Mouse (Mus musculus) lung, postnatal 0 days (tissue): ENCODE data around the gene Perp. TPM values are rescaled to one million over a fixed set of nuclear protein-coding genes. Genes with fewer than 3 reads are reported as not detected.

ENCODE experiments used
- ATAC-seq: fragments of 200-750 bp; cut with Nextera tagmentation; 2 replicates; pipeline ENCODE4 v1.8.0; 2017; ENCODE audit warnings: moderate library complexity
- DNase-seq: peaks from one replicate; pipeline ENCODE4 v3.0.0-alpha.2; 2016; ENCODE audit warnings: low spot score
- H3K27ac ChIP-seq: fragments of 300-500 bp; sonication (generic); 2 replicates; pipeline ENCODE4 v1.5.1; 2014; ENCODE audit warnings: antibody characterized with exemption, mild to moderate bottlenecking, low read length, mixed read lengths
- H3K27me3 ChIP-seq: fragments of 300-500 bp; sonication (generic); replicated peaks from 2 replicates; pipeline ENCODE4 v1.6.1; 2014; ENCODE audit warnings: low read length, mixed read lengths; ENCODE audit not compliant: insufficient read depth
- H3K36me3 ChIP-seq: fragments of 300-500 bp; sonication (generic); 2 replicates; pipeline ENCODE4 v1.6.1; 2014; ENCODE audit warnings: low read length, mixed read lengths; ENCODE audit not compliant: insufficient read depth
- H3K4me1 ChIP-seq: fragments of 300-500 bp; sonication (generic); 2 replicates; pipeline ENCODE4 v1.6.1; 2014; ENCODE audit warnings: antibody characterized with exemption, low read depth, low read length, mixed read lengths; ENCODE audit not compliant: insufficient read depth
- H3K4me2 ChIP-seq: fragments of 300-500 bp; sonication (generic); replicated peaks from 2 replicates; pipeline ENCODE4 v1.6.1; 2014; ENCODE audit warnings: low read depth, mild to moderate bottlenecking, low read length, moderate library complexity, mixed read lengths
- H3K4me3 ChIP-seq: fragments of 300-500 bp; sonication (generic); 2 replicates; pipeline ENCODE4 v1.5.1; 2014; ENCODE audit warnings: low read depth, low read length
- H3K9ac ChIP-seq: fragments of 300-500 bp; sonication (generic); replicated peaks from 2 replicates; pipeline ENCODE4 v1.6.1; 2014; ENCODE audit warnings: low read depth, mild to moderate bottlenecking
- H3K9me3 ChIP-seq: fragments of 300-500 bp; sonication (generic); 2 replicates; pipeline ENCODE4 v1.6.1; 2016; ENCODE audit warnings: low read length, mixed read lengths
- CTCF ChIP-seq: IDR thresholded peaks from 2 replicates; pipeline ENCODE4 v1.5.1; 2016; ENCODE audit warnings: antibody characterized with exemption, mild to moderate bottlenecking
- EP300 ChIP-seq: IDR thresholded peaks from 2 replicates; pipeline ENCODE4 v1.6.1; 2016; ENCODE audit warnings: antibody characterized with exemption, mild to moderate bottlenecking, control low read depth
- WGBS: fragments of 180-500 bp; shearing (Covaris S2); extraction: QIAGEN DNeasy Blood & Tissue Kit; methylation state at CpG from one replicate; pipeline ENCODE4 v1.1.7; 2014; 5-methylcytosine and 5-hydroxymethylcytosine counted together
- polyA plus RNA-seq: library from polyadenylated mRNA; unstranded; fragments of >200 nt; fragmentation: Nextera tagmentation; extraction: Ambion mirVana; gene quantifications from 2 replicates; pipeline ENCODE4 v1.2.1, GENCODE M21; 2015

Perp gene
- polyA plus RNA-seq, 1 experiment from 2014 or later = 65.5 TPM

DNA sequence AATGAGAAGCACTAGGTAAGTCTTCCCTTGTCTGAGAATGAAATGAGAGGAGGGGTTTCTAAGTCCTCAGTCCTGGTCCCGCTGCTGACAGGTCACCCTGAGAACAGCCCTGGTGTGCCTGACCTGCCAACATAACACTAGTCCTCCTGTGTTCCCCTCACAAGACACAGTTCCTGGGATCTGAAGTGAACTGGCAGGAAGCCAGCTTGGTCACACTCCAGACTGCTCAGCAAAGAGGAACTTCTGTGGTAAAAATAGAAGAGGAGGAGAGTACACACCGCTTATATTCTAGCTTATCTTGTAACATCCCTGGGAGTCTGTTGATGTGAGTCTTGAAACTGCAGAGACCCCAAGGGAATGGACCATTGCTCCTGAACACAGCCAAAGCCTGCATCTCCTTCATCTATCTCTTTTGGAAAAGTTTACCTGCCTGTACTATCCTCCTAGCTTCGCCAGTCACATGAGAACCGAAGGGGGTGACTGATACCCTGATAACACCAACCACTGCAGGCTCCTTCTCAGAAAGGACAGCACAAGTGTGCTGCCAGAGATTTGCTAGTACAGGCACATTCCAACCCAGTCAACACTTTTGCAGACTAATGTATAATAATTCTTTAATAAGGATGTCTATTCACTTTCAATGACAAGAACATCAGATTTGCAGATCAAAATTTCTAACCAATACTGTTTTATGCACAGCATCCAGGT is 42.3 kb downstream of the Perp start:
- H3K4me3 ChIP-seq = no peak overlapping the region
- H3K36me3 ChIP-seq = no peaks in the 10 kb centered on the region
- DNase-seq = peak; percentile 75
- peak; percentile 78 for ATAC-seq
- WGBS = 41% methylated on average over 4 of the region's 4 CpGs
- peaks cover 9% of the 10 kb centered on the region; the same call in 1 of the 2 replicates for H3K4me1 ChIP-seq
- H3K27me3 ChIP-seq = no peaks in the 10 kb centered on the region
- H3K4me2 ChIP-seq = no peak overlapping the region
- H3K9me3 ChIP-seq = no peaks in the 10 kb centered on the region
- no peak for TF ChIP-seq CTCF
- no peak for TF ChIP-seq EP300
- no peak overlapping the region for H3K27ac ChIP-seq
- no peak overlapping the region for H3K9ac ChIP-seq

GRCm38 (mm10) chr10:18888751-18889150 is 43.9 kb downstream of the Perp start:
- Histone ChIP-seq H3K4me2 (no peak overlapping the region), H3K9ac (no peak overlapping the region), H3K4me3 (no peak overlapping the region), H3K36me3 (no peaks in the 10 kb centered on the region), H3K27ac (no peak overlapping the region), H3K27me3 (no peaks in the 10 kb centered on the region), H3K4me1 (peaks cover 9% of the 10 kb centered on the region; the same call in 1 of the 2 replicates), H3K9me3 (no peaks in the 10 kb centered on the region)
- WGBS = 100% methylated on average over 1 of the region's 1 CpGs
- no peak for TF ChIP-seq CTCF
- no peak for TF ChIP-seq EP300
- DNase-seq = no peak
- ATAC-seq = no peak

- Histone ChIP-seq H3K27ac (no peak overlapping the region), H3K4me2 (no peak overlapping the region), H3K9ac (no peak overlapping the region), H3K36me3 (no peaks in the 10 kb centered on the region), H3K27me3 (no peaks in the 10 kb centered on the region), H3K4me3 (no peak overlapping the region), H3K4me1 (peaks cover 9% of the 10 kb centered on the region; the same call in 1 of the 2 replicates), H3K9me3 (no peaks in the 10 kb centered on the region)
- ATAC-seq (no peak), DNase-seq (no peak)
- TF ChIP-seq EP300 = no peak
- no peak for TF ChIP-seq CTCF
- WGBS = 79% methylated on average over 1 of the region's 1 CpGs
These were observed 44.4 kb downstream of the Perp start for GRCm38 (mm10) chr10:18889255-18889654.

GRCm38 (mm10) chr10:18891110-18891509 is 46.3 kb downstream of the Perp start:
- H3K4me3 ChIP-seq = no peak overlapping the region
- H3K9ac ChIP-seq = no peak overlapping the region
- H3K36me3 ChIP-seq = no peaks in the 10 kb centered on the region
- no peaks in the 10 kb centered on the region for H3K27me3 ChIP-seq
- TF ChIP-seq EP300 = no peak
- TF ChIP-seq CTCF = no peak
- H3K4me1 ChIP-seq = peaks cover 9% of the 10 kb centered on the region; the same call in 1 of the 2 replicates
- H3K4me2 ChIP-seq = no peak overlapping the region
- no peaks in the 10 kb centered on the region for H3K9me3 ChIP-seq
- DNase-seq (no peak), ATAC-seq (no peak)
- no peak overlapping the region for H3K27ac ChIP-seq

DNA sequence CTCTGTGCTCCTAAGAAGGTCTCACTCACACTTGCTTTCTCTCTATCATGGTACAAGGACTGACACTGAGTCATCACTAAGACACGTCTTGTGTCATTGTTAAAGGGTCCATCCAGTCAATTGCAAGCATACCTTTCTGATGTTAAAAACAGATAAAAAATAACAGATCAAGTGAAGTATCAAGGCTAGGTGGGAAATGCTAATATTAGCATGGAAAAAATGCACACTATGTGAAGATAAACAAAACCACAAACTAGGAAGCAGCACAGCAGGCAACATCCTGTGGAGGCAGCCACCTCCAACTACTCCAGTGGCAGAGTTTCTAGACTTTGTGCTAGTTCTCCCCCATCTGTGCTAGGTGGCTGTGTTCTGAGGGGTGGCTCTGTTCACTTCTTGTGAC is 47.3 kb downstream of the Perp start:
- Histone ChIP-seq H3K4me1 (peaks cover 4% of the 10 kb centered on the region; the same call in 1 of the 2 replicates), H3K9ac (no peak overlapping the region), H3K9me3 (no peaks in the 10 kb centered on the region), H3K4me2 (no peak overlapping the region), H3K4me3 (no peak overlapping the region), H3K36me3 (no peaks in the 10 kb centered on the region), H3K27ac (no peak overlapping the region), H3K27me3 (no peaks in the 10 kb centered on the region)
- WGBS = 48% methylated on average over 1 of the region's 1 CpGs
- DNase-seq (no peak), ATAC-seq (no peak)
- TF ChIP-seq CTCF (no peak), EP300 (no peak)

- H3K36me3 ChIP-seq = no peaks in the 10 kb centered on the region
- H3K4me3 ChIP-seq = no peak overlapping the region
- no peaks in the 10 kb centered on the region for H3K4me1 ChIP-seq
- H3K4me2 ChIP-seq = no peak overlapping the region
- DNase-seq (no peak), ATAC-seq (no peak)
- no peaks in the 10 kb centered on the region for H3K27me3 ChIP-seq
- TF ChIP-seq CTCF (peak; percentile 46), EP300 (no peak)
- H3K27ac ChIP-seq = no peak overlapping the region
- no peak overlapping the region for H3K9ac ChIP-seq
- 47% methylated on average over 5 of the region's 6 CpGs for WGBS
- no peaks in the 10 kb centered on the region for H3K9me3 ChIP-seq
These were observed 49.7 kb downstream of the Perp start for GRCm38 (mm10) chr10:18894259-18895166.
